Mouse (Mus musculus): ENCODE data around the gene Megf6. TPM values are rescaled to one million over a fixed set of nuclear protein-coding genes. Genes with fewer than 3 reads are reported as not detected.

Gene Megf6
- polyA plus RNA-seq, 1 experiment from 2014 or later: 14.2 TPM

DNA sequence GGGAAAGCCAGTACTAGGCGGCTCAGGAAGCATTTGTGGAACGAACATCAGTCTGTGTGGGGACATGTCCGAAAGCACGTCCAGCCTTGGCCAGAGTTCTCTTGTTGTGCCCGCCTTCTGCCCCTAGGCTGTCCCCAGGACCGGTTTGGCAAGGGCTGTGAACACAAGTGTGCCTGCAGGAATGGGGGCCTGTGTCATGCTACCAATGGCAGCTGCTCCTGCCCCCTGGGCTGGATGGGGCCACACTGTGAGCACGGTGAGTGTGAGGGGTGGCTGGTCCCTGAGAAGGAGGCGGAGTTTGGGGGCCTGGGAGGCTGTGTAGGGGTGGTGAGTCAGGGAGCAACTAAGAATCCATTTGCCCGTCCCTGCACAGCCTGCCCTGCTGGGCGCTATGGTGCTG is 99.0 kb downstream of the Megf6 start:
- Histone ChIP-seq H3K27ac (peak overlapping the region; percentile 80), H3K4me2 (peak overlapping the region; percentile 39), H3K27me3 (no peaks in the 10 kb centered on the region), H3K36me3 (no peaks in the 10 kb centered on the region; the same call in 1 of the 2 replicates), H3K4me3 (replicated peaks) (0 out of 2 replicates have a peak overlapping the region, but pooled peaks have one; percentile 10), H3K4me1 (peaks cover 15% of the 10 kb centered on the region; the same call in 1 of the 2 replicates), H3K9ac (no peak overlapping the region), H3K9me3 (replicated peaks) (no peaks in the 10 kb centered on the region)
- peak; percentile 84 for ATAC-seq (replicated peaks; ENCODE audit: low FRiP score)
- WGBS: 56% methylated on average over 10 of the region's 10 CpGs

DNA sequence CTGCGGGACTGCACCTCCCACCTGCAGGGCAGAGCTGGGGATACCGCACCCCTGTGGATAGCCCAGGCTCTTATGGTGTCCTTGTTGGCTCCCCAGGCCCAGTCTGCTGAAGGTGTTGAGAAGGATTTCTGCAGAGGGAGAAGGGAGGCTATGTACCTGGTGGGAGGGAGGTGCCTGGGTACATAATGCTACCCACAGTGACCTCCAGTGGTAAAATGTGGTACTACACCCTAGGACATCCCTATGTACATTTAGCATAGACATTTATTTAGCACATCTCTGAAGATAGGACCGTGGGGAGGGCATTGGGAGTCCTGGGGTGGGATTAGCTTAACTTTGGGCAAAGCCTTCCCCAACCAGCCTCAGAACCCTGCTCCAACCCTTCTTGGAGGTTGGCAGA is 102.5 kb downstream of the Megf6 start:
- no peak overlapping the region for H3K4me3 ChIP-seq (replicated peaks)
- no peaks in the 10 kb centered on the region for H3K27me3 ChIP-seq
- no peak overlapping the region for H3K9ac ChIP-seq
- H3K27ac ChIP-seq: no peak overlapping the region
- H3K4me1 ChIP-seq: peaks cover 15% of the 10 kb centered on the region; the same call in 1 of the 2 replicates
- no peak overlapping the region for H3K4me2 ChIP-seq
- 54% methylated on average over 3 of the region's 3 CpGs for WGBS
- ATAC-seq (replicated peaks; ENCODE audit: low FRiP score): no peak
- peaks cover 3% of the 10 kb centered on the region; the same call in 1 of the 2 replicates for H3K36me3 ChIP-seq
- H3K9me3 ChIP-seq (replicated peaks): no peaks in the 10 kb centered on the region

DNA sequence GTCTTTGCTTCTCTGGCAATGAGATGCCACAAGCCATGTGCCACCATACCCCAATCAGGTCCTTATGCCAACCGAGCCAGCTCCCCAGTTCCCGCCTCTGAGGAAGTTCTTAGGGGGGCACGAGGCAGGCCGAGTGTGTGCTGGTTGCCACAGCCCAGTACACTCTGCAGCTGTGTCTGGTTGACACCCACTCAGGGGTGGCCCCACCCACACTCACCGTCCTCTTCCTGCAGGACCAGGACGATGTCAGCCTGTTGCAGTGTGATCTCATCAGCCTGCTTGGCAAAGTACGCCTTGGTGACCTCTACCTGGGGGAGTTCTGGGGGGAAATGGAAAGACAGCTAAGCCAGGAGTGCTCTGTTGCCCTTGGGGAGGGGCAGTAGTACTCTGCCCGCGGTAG is 109.0 kb downstream of the Megf6 start:
- 44% methylated on average over 9 of the region's 9 CpGs for WGBS
- no peak overlapping the region for H3K4me3 ChIP-seq (replicated peaks)
- no peak overlapping the region for H3K4me2 ChIP-seq
- no peaks in the 10 kb centered on the region for H3K27me3 ChIP-seq
- peaks cover 3% of the 10 kb centered on the region; the same call in 1 of the 2 replicates for H3K4me1 ChIP-seq
- H3K27ac ChIP-seq: no peak overlapping the region
- ATAC-seq (replicated peaks; ENCODE audit: low FRiP score): peak; percentile 30; the same call in 1 of the 2 replicates
- H3K36me3 ChIP-seq: peaks cover 22% of the 10 kb centered on the region
- H3K9ac ChIP-seq: no peak overlapping the region
- no peaks in the 10 kb centered on the region for H3K9me3 ChIP-seq (replicated peaks)

DNA sequence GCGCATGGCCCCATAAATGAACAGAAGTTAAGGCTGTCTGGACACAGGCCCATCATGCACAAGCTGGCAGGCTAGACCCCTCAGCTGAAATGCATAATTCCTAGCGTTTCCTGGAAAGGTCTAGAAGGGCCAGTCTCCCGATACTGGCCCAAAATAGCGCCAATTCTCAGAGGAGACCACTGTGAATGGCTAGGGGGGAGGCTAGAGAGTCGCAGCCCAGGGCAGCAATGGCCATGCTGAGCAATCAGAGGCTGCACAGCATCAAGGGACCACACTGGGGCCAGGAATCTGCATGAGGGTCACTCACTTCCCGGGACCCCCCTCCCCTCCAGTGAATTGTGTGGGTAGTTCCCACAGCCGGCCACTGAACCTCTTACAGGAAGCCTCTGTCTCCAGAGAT is 113.1 kb downstream of the Megf6 start:
- Histone ChIP-seq H3K27ac (no peak overlapping the region), H3K4me3 (replicated peaks) (no peak overlapping the region), H3K9ac (no peak overlapping the region), H3K4me2 (no peak overlapping the region), H3K9me3 (replicated peaks) (no peaks in the 10 kb centered on the region), H3K36me3 (peaks cover 24% of the 10 kb centered on the region), H3K27me3 (no peaks in the 10 kb centered on the region), H3K4me1 (peaks cover 3% of the 10 kb centered on the region; the same call in 1 of the 2 replicates)
- ATAC-seq (replicated peaks; ENCODE audit: low FRiP score): no peak
- 59% methylated on average over 7 of the region's 7 CpGs for WGBS

DNA sequence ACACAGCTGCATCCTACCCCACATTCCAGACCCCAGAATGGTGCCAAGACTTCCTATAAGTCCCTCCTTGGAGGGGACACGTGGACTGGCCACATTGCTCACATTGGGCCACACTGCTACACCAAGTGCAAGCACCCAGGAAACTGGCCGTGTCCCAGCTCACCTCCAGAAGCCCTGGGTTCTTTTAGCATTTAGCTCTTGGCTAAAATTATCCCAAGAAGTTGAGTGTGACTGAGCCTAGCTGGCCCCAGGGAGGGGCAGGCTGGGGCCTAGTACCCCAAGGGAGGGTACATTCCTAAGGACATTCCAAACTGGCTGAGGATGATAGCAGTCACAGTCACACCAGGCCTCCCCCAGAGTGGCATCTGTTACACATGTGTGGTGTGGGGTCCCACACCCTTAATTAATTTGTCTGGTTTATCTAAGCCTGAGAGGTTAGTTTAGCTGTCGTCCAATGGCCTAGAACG is 123.2 kb downstream of the Megf6 start:
- Histone ChIP-seq H3K27me3 (peaks cover 10% of the 10 kb centered on the region), H3K4me2 (peak overlapping the region; percentile 28), H3K4me3 (replicated peaks) (no peak overlapping the region), H3K27ac (peak overlapping the region; percentile 85), H3K9ac (no peak overlapping the region), H3K9me3 (replicated peaks) (no peaks in the 10 kb centered on the region), H3K36me3 (0 out of 2 replicates have a peak, but pooled peaks cover 11% of the 10 kb centered on the region), H3K4me1 (peaks cover 61% of the 10 kb centered on the region)
- WGBS: 36% methylated on average over 4 of the region's 4 CpGs
- ATAC-seq (replicated peaks; ENCODE audit: low FRiP score): peak; percentile 61

DNA sequence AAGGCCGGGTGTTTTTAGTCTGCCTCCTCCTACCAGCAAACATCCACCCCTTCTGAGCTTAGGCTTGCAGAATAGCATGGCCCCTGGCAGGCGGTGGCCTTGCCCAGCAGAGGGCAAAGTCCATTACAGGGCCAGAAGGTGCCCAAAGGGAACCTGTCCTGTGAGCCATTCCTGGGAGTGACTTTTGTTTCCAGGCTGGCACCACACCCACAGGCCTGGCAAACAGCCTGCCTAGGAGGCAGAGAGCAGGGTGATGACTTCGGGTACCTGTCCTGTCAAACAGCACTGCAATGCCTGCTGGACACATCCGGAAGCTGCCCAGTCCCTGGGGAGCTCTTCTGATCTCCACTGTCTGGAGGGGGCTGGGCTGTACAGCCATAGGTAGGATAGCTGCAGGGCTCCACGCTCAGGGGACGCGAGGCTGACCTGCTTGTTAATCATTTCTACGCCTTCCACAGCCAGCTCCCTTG is 123.8 kb downstream of the Megf6 start:
- H3K4me3 ChIP-seq (replicated peaks): no peak overlapping the region
- peaks cover 63% of the 10 kb centered on the region for H3K4me1 ChIP-seq
- H3K27ac ChIP-seq: peak overlapping the region; percentile 85
- H3K36me3 ChIP-seq: 0 out of 2 replicates have a peak, but pooled peaks cover 7% of the 10 kb centered on the region
- WGBS: 9% methylated on average over 8 of the region's 8 CpGs
- H3K9ac ChIP-seq: no peak overlapping the region
- peak; percentile 83 for ATAC-seq (replicated peaks; ENCODE audit: low FRiP score)
- no peaks in the 10 kb centered on the region for H3K9me3 ChIP-seq (replicated peaks)
- peak overlapping the region; percentile 28; the same call in 1 of the 2 replicates for H3K4me2 ChIP-seq
- peaks cover 15% of the 10 kb centered on the region for H3K27me3 ChIP-seq

DNA sequence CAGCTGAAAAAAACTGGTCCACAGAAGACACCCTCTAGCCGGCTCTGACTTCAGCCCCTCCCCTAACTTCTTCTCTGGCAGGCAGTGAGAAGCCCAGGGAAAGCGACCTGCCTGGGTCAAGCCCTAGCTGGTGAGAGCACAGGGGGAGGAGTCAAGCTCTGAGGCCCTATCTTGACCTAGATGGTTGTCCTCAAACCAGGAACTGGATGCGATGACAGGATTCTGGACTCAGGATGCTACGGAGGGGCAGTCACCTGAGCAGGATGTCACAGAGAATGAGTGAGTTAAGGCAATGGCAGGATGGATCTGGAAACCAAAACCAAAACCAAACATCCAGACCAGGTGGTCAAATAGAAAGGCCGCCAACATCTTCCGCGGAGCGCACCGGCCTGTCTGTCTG is 127.2 kb downstream of the Megf6 start:
- 38% methylated on average over 9 of the region's 9 CpGs for WGBS
- no peaks in the 10 kb centered on the region for H3K9me3 ChIP-seq (replicated peaks)
- H3K4me3 ChIP-seq (replicated peaks): peak overlapping the region; percentile 10
- no peaks in the 10 kb centered on the region for H3K36me3 ChIP-seq
- H3K4me2 ChIP-seq: peak overlapping the region; percentile 82
- no peak; the same call in 1 of the 2 replicates for ATAC-seq (replicated peaks; ENCODE audit: low FRiP score)
- H3K27ac ChIP-seq: peak overlapping the region; percentile 72
- H3K4me1 ChIP-seq: peaks cover 78% of the 10 kb centered on the region
- no peak overlapping the region for H3K9ac ChIP-seq
- H3K27me3 ChIP-seq: peaks cover 38% of the 10 kb centered on the region

DNA sequence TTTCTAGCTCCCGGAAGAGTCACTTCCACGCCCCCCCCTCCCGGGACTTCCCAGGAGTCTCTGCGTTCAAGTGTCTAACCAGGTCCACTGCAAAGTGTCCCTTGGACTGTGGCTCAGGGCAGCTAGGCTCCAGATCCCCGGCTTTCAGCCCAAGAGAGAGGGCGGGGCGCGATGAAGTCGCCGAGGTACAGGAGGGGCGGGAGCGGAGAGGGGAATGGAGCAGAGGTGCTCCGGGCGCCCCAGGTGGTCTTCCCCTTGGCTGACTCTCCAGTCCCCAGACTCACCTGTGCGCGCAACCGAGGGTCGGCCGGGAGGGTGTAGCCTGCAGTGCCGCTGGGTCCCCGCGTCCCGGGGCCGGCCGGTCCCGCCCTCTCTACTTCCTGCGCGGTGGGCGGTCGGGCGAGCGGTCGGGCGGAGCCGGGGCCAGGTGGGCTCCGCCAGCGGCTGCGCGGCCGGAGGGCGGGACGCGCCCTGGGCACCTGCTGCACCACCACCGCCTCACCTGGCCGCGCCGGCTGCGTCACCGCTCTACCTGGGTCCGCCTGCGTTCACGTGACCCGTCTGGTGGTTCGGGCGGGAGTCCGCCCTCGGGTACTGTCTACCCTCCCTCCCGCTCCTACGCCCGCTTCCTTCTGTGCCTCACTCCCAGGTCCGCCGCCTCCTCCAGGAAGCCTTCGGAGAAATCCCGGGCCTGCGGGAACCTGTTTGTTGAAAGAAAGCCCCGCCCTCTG is 129.2 kb downstream of the Megf6 start:
- H3K9ac ChIP-seq: peak overlapping the region; percentile 37
- no peaks in the 10 kb centered on the region for H3K36me3 ChIP-seq
- peak; percentile 77 for ATAC-seq (replicated peaks; ENCODE audit: low FRiP score)
- H3K27ac ChIP-seq: peak overlapping the region; percentile 88
- peak overlapping the region; percentile 51 for H3K4me3 ChIP-seq (replicated peaks)
- peak overlapping the region; percentile 82 for H3K4me2 ChIP-seq
- no peaks in the 10 kb centered on the region for H3K9me3 ChIP-seq (replicated peaks)
- peaks cover 41% of the 10 kb centered on the region for H3K27me3 ChIP-seq
- under 1% methylated on average over 64 of the region's 66 CpGs for WGBS
- peaks cover 59% of the 10 kb centered on the region for H3K4me1 ChIP-seq

DNA sequence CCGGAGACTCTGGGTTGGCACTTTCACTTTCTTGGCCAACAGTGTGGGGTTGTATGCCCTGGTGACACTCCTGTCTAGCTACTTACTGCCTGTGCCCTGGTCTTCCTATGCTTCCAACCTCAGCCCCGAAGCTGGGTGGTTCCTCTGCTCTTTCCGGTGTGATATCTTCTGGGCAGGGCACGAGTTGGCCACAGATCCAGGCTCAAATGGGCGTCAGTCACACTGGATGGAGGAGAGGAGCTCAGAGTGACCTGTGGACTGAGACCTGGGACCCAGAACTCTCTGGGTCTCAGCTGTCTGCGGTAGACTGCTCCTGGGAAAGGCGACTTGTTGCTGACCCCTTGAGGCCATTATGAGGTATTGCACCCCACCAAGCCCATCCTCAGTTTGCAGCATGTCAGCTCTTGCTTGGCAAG is 130.9 kb downstream of the Megf6 start, which contains the start of gene Arhgef16:
Gene Arhgef16 (minus strand): TSS at position 211 of the 416 bp plus-strand sequence.
- Histone ChIP-seq H3K9ac (no peak within 1 kb of the TSS), H3K9me3 (replicated peaks) (no peaks in the 10 kb centered on the region), H3K27me3 (peaks cover 41% of the 10 kb centered on the region), H3K4me1 (peaks cover 43% of the 10 kb centered on the region), H3K27ac (no peak within 1 kb of the TSS), H3K4me2 (no peak within 1 kb of the TSS; the same call in 1 of the 2 replicates), H3K4me3 (replicated peaks) (no peak within 1 kb of the TSS; the same call in 1 of the 2 replicates), H3K36me3 (no peaks in the 10 kb centered on the region)
- ATAC-seq (replicated peaks; ENCODE audit: low FRiP score): 0 out of 2 replicates have a peak, but pooled peaks have one; percentile 19
- WGBS: 27% methylated on average over 7 of the region's 7 CpGs

DNA sequence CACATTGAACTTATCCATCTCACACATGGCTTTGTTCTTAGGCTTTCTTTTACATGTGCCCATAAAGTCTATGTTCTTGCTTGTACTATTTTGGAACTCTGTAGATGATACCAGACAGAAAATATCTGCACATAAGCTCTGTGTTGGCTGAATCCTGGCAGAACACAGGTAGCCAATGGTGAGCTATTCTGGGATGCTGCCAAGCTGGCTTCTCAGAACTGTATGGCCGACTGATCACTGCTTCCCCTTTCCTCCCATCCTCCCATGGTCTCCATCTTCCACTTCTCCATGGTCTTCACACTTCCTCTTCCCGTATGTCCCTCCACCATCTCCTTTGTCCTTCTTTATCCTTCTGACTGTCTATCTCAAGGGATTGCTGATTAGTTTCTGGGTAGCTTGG is 138.6 kb downstream of the Megf6 start:
- no peaks in the 10 kb centered on the region for H3K4me1 ChIP-seq
- 76% methylated on average over 2 of the region's 2 CpGs for WGBS

DNA sequence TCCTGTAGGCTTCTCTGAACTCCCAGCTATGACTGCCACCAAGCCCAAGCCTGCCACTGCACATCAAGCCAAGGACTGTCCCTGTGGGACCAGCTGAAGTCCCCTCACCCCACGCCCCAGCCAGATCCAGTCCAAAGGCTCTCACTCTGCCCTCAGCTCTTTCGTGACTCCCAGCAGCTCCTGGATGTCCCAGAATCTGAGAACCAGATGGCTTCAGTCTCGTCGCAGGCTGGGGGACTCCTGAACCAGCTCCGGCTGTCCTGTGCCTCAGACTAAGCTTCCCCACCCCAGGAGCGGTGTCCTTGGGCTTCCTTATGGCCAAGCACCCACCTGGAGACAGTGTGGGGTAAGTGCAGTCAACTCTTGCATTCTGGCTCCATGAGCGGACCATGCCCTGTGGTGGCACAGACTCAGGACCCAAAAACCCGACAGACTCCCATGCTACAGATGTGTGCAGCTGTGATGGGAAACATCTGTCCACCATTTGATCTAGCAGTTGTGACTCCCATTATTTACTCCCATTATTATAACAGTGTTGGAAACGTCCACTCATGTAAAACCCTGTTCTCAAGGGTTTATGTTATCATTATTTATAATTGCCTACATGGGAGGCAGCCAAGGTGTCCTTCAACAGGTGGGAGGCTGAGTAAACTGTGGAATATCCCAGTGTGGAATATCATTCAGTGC is 140.2 kb downstream of the Megf6 start:
- ATAC-seq (replicated peaks; ENCODE audit: low FRiP score): no peak
- H3K9ac ChIP-seq: no peak overlapping the region
- H3K27ac ChIP-seq: no peak overlapping the region
- no peaks in the 10 kb centered on the region for H3K27me3 ChIP-seq
- no peaks in the 10 kb centered on the region for H3K9me3 ChIP-seq (replicated peaks)
- H3K4me1 ChIP-seq: no peaks in the 10 kb centered on the region
- WGBS: 59% methylated on average over 9 of the region's 9 CpGs
- no peaks in the 10 kb centered on the region for H3K36me3 ChIP-seq
- H3K4me2 ChIP-seq: no peak overlapping the region
- no peak overlapping the region for H3K4me3 ChIP-seq (replicated peaks)

More for the DNA sequence above, 138.6 kb downstream of the Megf6 start:
- ATAC-seq (replicated peaks; ENCODE audit: low FRiP score): no peak
- Histone ChIP-seq H3K27me3 (no peaks in the 10 kb centered on the region), H3K9me3 (replicated peaks) (no peaks in the 10 kb centered on the region), H3K27ac (no peak overlapping the region), H3K36me3 (no peaks in the 10 kb centered on the region), H3K4me2 (no peak overlapping the region), H3K9ac (no peak overlapping the region), H3K4me3 (replicated peaks) (no peak overlapping the region)

Data from kidney, embryonic 15.5 days (tissue).